Mouse (Mus musculus) megakaryocyte, embryonic 14.5 days (primary cell): Measurements from ENCODE around the gene Gm21885.

Experiments
- FLI1 ChIP-seq: IDR thresholded peaks from 2 replicates; pipeline ENCODE4 v1.6.1; 2012; ENCODE audit warnings: low read length, inconsistent platforms, mixed read lengths
- GATA1 ChIP-seq: IDR thresholded peaks from 3 replicates; pipeline ENCODE4 v1.6.1; 2012; ENCODE audit warnings: mixed read lengths, low read length, inconsistent platforms, borderline replicate concordance

DNA sequence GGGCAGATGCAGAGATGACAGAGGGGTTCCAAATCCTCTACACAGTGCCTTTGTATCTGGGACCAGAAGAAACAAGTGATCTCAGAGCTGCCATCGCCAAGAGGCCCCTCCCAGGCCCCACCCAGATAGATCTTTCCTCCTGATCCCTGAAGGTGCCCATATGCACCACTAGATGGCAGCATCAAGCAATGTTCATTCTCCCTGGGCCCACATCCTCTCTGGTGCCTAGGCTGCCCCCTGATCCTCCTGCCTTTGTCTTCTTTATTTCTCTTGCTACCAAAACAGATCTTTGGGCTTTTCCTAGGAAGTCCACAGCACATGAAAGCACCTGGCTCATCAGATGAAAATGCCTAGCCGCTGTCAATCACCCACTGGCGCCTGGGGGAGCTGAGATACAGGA, 45.6 kb upstream of the Gm21885 start:
- no peak for TF ChIP-seq GATA1
- no peak for TF ChIP-seq FLI1
